Mouse (Mus musculus) mesoderm, embryonic 11.5 days (tissue): ENCODE data around the gene Spag7.
A peak's percentile ranks its signal among the peaks of the same experiment; 100 is the strongest.

ENCODE experiments used
- DNase-seq: peaks from one replicate; pipeline ENCODE4 v3.0.0-alpha.2; 2012; ENCODE audit warnings: low read depth, low spot score

Gene Spag7

GRCm38 (mm10) chr11:70681170-70681569 is 12.0 kb upstream of the Spag7 start:
- no peak for DNase-seq

GRCm38 (mm10) chr11:70679894-70680293 is 10.7 kb upstream of the Spag7 start:
- no peak for DNase-seq

- no peak for DNase-seq
These were observed 10.1 kb upstream of the Spag7 start for GRCm38 (mm10) chr11:70679361-70679760.

DNA sequence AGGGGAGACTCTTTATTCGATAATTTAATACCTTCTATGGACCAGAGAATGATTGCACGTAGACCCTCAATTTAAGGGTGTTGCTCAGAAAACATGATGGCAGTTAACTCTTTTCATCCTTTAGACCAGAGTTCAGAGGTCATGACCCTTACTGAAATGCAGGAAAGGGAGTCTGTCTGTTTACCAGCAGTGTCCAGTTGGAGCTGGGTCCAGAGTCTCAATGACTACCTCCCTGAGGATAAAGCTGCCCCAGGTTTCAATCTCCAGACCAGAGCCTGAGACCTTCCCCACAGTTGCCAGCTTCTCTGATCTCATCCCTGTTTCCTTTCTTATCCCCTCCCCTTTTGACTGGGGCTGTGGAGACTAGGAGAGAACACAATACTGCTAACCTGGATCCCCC is 9.4 kb upstream of the Spag7 start:
- DNase-seq, result no peak

DNA sequence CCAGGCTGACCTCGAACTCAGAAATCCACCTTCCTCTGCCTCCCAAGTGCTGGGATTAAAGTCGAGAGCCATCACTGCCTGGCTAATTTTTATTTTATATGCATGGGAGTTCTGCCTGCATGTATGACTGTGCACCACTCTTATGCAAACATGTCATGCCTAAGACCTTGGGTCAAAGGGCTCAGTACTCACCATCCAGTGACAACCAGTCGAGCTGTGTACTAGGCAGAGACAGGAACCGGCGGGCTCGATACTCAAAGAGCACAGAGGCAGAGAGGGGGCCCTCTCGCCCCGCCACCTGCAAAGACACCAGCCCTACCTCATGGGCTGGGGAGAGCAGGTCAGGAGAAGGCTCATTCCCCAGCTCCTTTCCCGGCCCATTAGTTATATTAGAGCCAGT is 8.9 kb upstream of the Spag7 start:
- no peak for DNase-seq

- no peak for DNase-seq
These were observed 5.3 kb upstream of the Spag7 start for GRCm38 (mm10) chr11:70674501-70674900.

- DNase-seq, result no peak
These were observed 4.8 kb upstream of the Spag7 start for GRCm38 (mm10) chr11:70674014-70674413.

- DNase-seq, result no peak
These were observed 2.3 kb upstream of the Spag7 start for GRCm38 (mm10) chr11:70671333-70672047.

- DNase-seq, result no peak
These were observed 1.3 kb upstream of the Spag7 start for GRCm38 (mm10) chr11:70670483-70670882.

GRCm38 (mm10) chr11:70669582-70670345 is 548 bp upstream of the Spag7 start:
- DNase-seq, result peak; percentile 83

DNA sequence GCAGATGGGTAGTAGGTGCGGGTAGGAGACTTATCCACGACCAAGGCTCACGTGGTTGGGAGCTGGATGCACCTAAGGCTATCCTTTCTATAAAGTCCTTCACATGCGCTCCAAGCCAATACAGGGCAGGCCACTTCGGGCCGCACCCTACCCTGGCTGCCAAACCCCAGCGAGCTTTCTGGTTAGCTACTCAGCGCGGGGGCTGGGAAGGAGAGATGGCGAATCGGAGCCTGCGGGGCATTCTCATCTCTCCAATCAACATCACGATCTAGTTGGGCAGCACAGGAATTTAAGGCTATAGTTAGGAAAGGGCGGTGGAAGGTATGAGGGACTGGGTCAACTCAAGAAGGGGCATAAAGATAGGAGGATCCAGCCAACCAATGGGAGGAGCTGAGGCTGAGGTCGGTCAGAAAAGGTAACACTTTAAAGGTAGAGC is 863 bp downstream of the Spag7 start:
- DNase-seq, result no peak

- DNase-seq, result no peak
These were observed 1.7 kb downstream of the Spag7 start for GRCm38 (mm10) chr11:70667271-70668150.

GRCm38 (mm10) chr11:70666687-70667086 is 2.5 kb downstream of the Spag7 start:
- DNase-seq, result no peak

- no peak for DNase-seq
These were observed 4.5 kb downstream of the Spag7 start for GRCm38 (mm10) chr11:70664741-70665140.

DNA sequence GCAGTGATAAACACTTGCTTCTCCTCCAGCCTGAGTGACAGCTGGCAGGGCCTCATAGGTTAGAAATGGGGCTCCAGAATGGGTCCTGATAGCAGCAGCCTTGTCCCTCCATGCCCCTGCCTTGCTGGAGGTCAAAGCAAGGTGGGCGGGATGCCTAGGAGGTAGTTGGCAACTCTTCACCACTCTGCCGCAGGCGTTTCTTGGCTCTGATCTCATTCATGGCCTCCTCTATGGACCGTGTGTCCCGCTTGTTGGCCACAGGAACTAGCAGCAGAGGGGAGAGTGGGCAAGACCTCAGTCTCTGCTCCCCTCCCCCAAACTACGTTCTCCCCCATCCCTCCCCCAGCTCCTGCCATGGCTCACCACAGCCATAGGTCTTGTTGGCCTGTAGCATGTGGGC is 5.3 kb downstream of the Spag7 start:
- DNase-seq, result no peak

- DNase-seq, result no peak
These were observed 6.1 kb downstream of the Spag7 start for GRCm38 (mm10) chr11:70663101-70663500.

DNA sequence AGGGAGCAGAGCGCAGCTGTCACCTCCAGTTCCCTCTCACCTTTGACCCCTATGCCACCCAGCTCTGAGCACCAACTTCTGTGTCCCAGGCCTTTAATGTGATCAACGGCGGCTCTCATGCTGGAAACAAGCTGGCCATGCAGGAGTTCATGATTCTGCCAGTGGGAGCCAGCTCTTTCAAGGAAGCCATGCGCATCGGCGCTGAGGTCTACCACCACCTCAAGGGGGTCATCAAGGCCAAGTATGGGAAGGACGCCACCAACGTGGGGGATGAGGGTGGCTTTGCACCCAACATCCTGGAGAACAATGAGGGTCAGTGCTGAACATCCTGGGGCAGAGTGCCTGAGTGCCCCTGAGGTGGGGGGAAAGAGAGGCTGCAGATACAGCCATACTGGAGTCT is 8.6 kb downstream of the Spag7 start:
- DNase-seq, result no peak

DNA sequence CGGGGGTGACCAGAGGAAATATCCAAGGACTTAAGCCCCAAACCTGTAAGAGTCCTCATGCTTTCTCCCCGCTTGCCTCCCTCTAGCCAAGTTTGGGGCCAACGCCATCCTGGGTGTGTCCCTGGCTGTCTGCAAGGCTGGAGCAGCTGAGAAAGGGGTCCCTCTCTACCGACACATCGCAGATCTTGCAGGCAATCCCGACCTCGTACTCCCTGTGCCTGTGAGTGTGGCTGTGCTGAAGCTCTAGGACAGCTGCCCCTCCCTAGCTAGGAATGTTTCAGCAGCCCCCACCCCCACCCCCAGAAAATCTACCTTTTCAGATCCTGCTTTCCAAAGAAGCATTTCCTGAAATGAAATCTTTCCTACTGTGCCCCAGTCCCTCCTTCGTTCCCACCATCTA is 10.3 kb downstream of the Spag7 start:
- no peak for DNase-seq

DNA sequence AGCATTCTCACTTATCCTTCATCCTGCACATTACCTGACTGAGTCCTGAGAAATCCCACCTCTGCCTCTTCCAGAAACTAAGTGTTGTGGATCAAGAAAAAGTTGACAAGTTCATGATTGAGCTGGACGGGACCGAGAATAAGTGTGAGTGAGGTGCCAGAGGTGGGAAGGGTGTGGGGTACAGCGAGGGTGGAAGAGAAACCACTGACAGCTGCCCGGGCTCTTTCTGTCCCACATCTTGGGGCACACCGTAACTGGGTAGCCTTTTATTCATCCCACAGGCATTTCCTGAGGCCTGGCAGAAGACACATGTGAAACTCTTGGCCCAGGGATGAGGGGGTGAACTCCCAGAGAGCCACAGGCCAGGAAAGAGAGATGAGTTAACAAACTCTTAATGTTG is 10.7 kb downstream of the Spag7 start:
- no peak for DNase-seq

GRCm38 (mm10) chr11:70657991-70658390 is 11.2 kb downstream of the Spag7 start:
- DNase-seq, result no peak

GRCm38 (mm10) chr11:70657573-70657972 is 11.6 kb downstream of the Spag7 start:
- no peak for DNase-seq

- DNase-seq, result peak; percentile 21
These were observed 12.3 kb downstream of the Spag7 start, which contains the start of gene Eno3 for GRCm38 (mm10) chr11:70656964-70657363. Gene Eno3, plus strand, starts transcription at chr11:70657202.
